Mouse (Mus musculus) ES-E14 (cell line): Measurements from ENCODE around the gene Igflr1.

Experiments
- HCFC1 ChIP-seq: IDR thresholded peaks from 2 replicates; pipeline ENCODE4 v1.6.1; 2012; ENCODE audit warnings: low read length, inconsistent platforms, borderline replicate concordance; ENCODE audit not compliant: insufficient read depth
- MAFK ChIP-seq: IDR thresholded peaks from 2 replicates; pipeline ENCODE4 v1.6.1; 2014; ENCODE audit warnings: mild to moderate bottlenecking, low read depth, low read length, inconsistent platforms; ENCODE audit not compliant: insufficient read depth
- ZC3H11A ChIP-seq: IDR thresholded peaks from 2 replicates; pipeline ENCODE4 v1.6.1; 2012; ENCODE audit warnings: low read depth, mild to moderate bottlenecking, inconsistent platforms, low read length, borderline replicate concordance
- ZNF384 ChIP-seq: IDR thresholded peaks from 2 replicates; pipeline ENCODE4 v1.6.1; 2012; ENCODE audit warnings: low read depth, low read length, inconsistent platforms

GRCm38 (mm10) chr7:30585170-30585569, 19.9 kb downstream of the Igflr1 start:
- no peak for TF ChIP-seq MAFK
- no peak for TF ChIP-seq ZNF384
- no peak for TF ChIP-seq ZC3H11A
- TF ChIP-seq HCFC1: no peak
